Mouse (Mus musculus) liver, embryonic 16.5 days (tissue): ENCODE results near the gene Ndufs5. TPM values are rescaled to one million over a fixed set of nuclear protein-coding genes. Genes with fewer than 3 reads are reported as not detected.
A peak's percentile ranks its signal among the peaks of the same experiment; 100 is the strongest.

Experiments
- ATAC-seq: fragments of 200-750 bp; cut with Nextera tagmentation; 2 replicates; pipeline ENCODE4 v1.8.0; 2017; ENCODE audit warnings: low read depth, mild to moderate bottlenecking, moderate number of reproducible peaks, moderate library complexity
- H3K27ac ChIP-seq: fragments of 300-500 bp; sonication (generic); 2 replicates; pipeline ENCODE4 v1.5.1; 2014; ENCODE audit warnings: mild to moderate bottlenecking, low read length
- H3K27me3 ChIP-seq: fragments of 300-500 bp; sonication (generic); 2 replicates; pipeline ENCODE4 v1.6.1; 2014; ENCODE audit warnings: low read depth, low read length, mixed read lengths; ENCODE audit not compliant: control insufficient read depth, insufficient read depth
- H3K36me3 ChIP-seq: fragments of 300-500 bp; sonication (generic); 2 replicates; pipeline ENCODE4 v1.6.1; 2014; ENCODE audit warnings: mild to moderate bottlenecking; ENCODE audit not compliant: control insufficient read depth, insufficient read depth
- H3K4me1 ChIP-seq: fragments of 300-500 bp; sonication (generic); 2 replicates; pipeline ENCODE4 v1.6.1; 2014; ENCODE audit warnings: low read depth, low read length, mixed read lengths; ENCODE audit not compliant: control insufficient read depth
- H3K4me2 ChIP-seq: fragments of 300-500 bp; sonication (generic); 2 replicates; pipeline ENCODE4 v1.6.1; 2014; ENCODE audit warnings: low read depth, low read length, mixed read lengths
- H3K4me3 ChIP-seq: fragments of 300-500 bp; sonication (generic); 2 replicates; pipeline ENCODE4 v1.5.1; 2014; ENCODE audit warnings: low read depth, mild to moderate bottlenecking, low read length
- H3K9ac ChIP-seq: fragments of 300-500 bp; sonication (generic); 2 replicates; pipeline ENCODE4 v1.6.1; 2014; ENCODE audit warnings: low read depth, low read length
- H3K9me3 ChIP-seq: fragments of 300-500 bp; sonication (generic); replicated peaks from 2 replicates; pipeline ENCODE4 v1.6.1; 2016; ENCODE audit warnings: low read length; ENCODE audit not compliant: control insufficient read depth
- WGBS: fragments of 180-500 bp; shearing (Covaris S2); extraction: QIAGEN DNeasy Blood & Tissue Kit; methylation state at CpG from one replicate; pipeline ENCODE4 v1.1.7; 2014; ENCODE audit not compliant: insufficient replicate concordance; 5-methylcytosine and 5-hydroxymethylcytosine counted together
- polyA plus RNA-seq: library from polyadenylated mRNA; unstranded; fragments of >200 nt; fragmentation: Nextera tagmentation; extraction: Ambion mirVana; gene quantifications from 2 replicates; pipeline ENCODE4 v1.2.1, GENCODE M21; 2015

Ndufs5 gene
- polyA plus RNA-seq, 1 experiment from 2014 or later: 135 TPM

DNA sequence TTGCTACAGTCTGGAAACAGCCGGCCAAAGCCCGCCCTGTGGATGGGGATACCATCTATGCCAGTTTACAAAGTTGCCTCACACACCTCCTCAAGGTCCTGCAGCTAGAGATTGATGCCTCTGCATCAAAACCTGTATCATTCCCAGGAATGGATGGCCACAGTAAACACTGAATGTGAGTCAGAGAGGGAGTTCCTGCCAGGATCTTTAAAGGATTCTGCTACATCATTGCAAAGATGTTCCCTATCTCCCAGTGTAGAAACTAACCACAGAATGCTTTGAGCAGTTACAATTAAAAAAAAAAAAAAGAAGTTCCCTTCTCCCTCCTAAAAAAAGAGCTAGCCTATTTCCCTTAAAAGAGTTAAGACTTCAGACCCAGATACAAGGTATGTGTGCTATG lies 12.7 kb downstream of the Ndufs5 start:
- H3K4me3 ChIP-seq: no peak overlapping the region
- no peaks in the 10 kb centered on the region for H3K4me1 ChIP-seq
- WGBS: 69% methylated on average over 2 of the region's 2 CpGs
- H3K27ac ChIP-seq: no peak overlapping the region
- H3K36me3 ChIP-seq: no peaks in the 10 kb centered on the region
- no peak for ATAC-seq
- no peak overlapping the region for H3K9ac ChIP-seq
- H3K9me3 ChIP-seq: no peaks in the 10 kb centered on the region
- no peak overlapping the region for H3K4me2 ChIP-seq
- no peaks in the 10 kb centered on the region for H3K27me3 ChIP-seq

DNA sequence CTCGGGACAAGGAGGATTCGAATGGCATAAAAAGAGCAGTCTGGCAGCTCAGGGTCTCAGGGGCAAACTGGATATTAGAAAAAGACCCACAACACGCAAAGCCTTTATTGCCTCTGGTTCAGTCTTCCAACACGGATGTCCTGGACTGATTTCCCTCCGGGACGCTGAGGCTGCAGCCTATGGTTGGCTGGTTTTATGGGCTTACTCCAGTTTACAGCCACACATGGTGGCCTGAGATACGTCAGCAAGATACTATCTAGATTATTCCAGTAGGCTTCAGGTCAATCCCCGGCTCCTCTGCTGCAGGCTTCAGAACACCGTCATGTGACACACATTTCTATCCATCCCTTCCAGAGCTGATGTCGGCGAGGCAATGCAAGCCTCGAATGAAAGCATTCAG lies 24.6 kb downstream of the Ndufs5 start:
- ATAC-seq: no peak
- 70% methylated on average over 12 of the region's 12 CpGs for WGBS

GRCm38 (mm10) chr4:123692071-123692470 lies 25.9 kb downstream of the Ndufs5 start:
- Histone ChIP-seq H3K9ac (no peak overlapping the region), H3K4me3 (no peak overlapping the region), H3K27ac (no peak overlapping the region), H3K27me3 (peaks cover 14% of the 10 kb centered on the region), H3K36me3 (no peaks in the 10 kb centered on the region), H3K9me3 (no peaks in the 10 kb centered on the region), H3K4me2 (no peak overlapping the region), H3K4me1 (no peaks in the 10 kb centered on the region)
- 58% methylated on average over 3 of the region's 3 CpGs for WGBS
- ATAC-seq: no peak

More for the DNA sequence above, 24.6 kb downstream of the Ndufs5 start:
- no peaks in the 10 kb centered on the region for H3K9me3 ChIP-seq
- no peak overlapping the region for H3K4me2 ChIP-seq
- no peaks in the 10 kb centered on the region for H3K4me1 ChIP-seq
- no peak overlapping the region for H3K9ac ChIP-seq
- H3K27me3 ChIP-seq: peaks cover 4% of the 10 kb centered on the region; the same call in 1 of the 2 replicates
- no peak overlapping the region for H3K4me3 ChIP-seq
- H3K27ac ChIP-seq: no peak overlapping the region
- no peaks in the 10 kb centered on the region for H3K36me3 ChIP-seq

DNA sequence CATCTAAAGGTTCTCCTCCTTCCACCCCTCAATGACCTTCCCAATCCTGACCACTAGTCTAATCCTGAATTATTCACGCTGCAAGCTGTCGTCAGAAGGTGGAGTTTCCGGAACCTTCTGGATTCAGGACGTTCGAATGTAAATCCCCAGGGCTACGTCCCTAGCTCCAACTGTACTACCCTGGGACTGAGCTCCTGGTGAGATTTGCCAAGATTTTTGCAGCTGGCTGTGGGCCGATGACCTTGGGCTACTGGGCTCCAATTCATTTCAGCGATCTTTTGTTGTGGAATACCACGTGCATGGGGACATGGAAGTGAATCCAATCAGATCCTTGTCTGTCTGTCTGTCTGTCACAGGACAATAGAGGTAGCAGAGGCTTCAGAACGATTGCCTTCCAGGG lies 27.7 kb downstream of the Ndufs5 start:
- Histone ChIP-seq H3K27me3 (peaks cover 31% of the 10 kb centered on the region), H3K27ac (no peak overlapping the region), H3K9me3 (no peaks in the 10 kb centered on the region), H3K4me2 (no peak overlapping the region), H3K4me1 (no peaks in the 10 kb centered on the region), H3K36me3 (no peaks in the 10 kb centered on the region), H3K4me3 (no peak overlapping the region), H3K9ac (no peak overlapping the region)
- WGBS: 69% methylated on average over 10 of the region's 10 CpGs
- no peak for ATAC-seq

- Histone ChIP-seq H3K36me3 (no peaks in the 10 kb centered on the region), H3K4me2 (peak overlapping the region; percentile 73), H3K9ac (peak overlapping the region; percentile 37; the same call in 1 of the 2 replicates), H3K27ac (no peak overlapping the region; the same call in 1 of the 2 replicates), H3K4me1 (no peaks in the 10 kb centered on the region), H3K4me3 (peak overlapping the region; percentile 61), H3K9me3 (no peaks in the 10 kb centered on the region), H3K27me3 (peaks cover 42% of the 10 kb centered on the region)
- 0% methylated on average over 36 of the region's 89 CpGs for WGBS
- peak; percentile 81 for ATAC-seq
Measured at GRCm38 (mm10) chr4:123687025-123687781, 30.8 kb downstream of the Ndufs5 start.

- peaks cover 42% of the 10 kb centered on the region for H3K27me3 ChIP-seq
- H3K36me3 ChIP-seq: no peaks in the 10 kb centered on the region
- H3K9ac ChIP-seq: peak overlapping the region; percentile 37; the same call in 1 of the 2 replicates
- peak overlapping the region; percentile 73 for H3K4me2 ChIP-seq
- 3% methylated on average over 39 of the region's 56 CpGs for WGBS
- H3K9me3 ChIP-seq: no peaks in the 10 kb centered on the region
- no peak overlapping the region; the same call in 1 of the 2 replicates for H3K27ac ChIP-seq
- ATAC-seq: no peak
- no peaks in the 10 kb centered on the region for H3K4me1 ChIP-seq
- peak overlapping the region; percentile 61 for H3K4me3 ChIP-seq
Measured at GRCm38 (mm10) chr4:123686368-123687024, 31.5 kb downstream of the Ndufs5 start.

DNA sequence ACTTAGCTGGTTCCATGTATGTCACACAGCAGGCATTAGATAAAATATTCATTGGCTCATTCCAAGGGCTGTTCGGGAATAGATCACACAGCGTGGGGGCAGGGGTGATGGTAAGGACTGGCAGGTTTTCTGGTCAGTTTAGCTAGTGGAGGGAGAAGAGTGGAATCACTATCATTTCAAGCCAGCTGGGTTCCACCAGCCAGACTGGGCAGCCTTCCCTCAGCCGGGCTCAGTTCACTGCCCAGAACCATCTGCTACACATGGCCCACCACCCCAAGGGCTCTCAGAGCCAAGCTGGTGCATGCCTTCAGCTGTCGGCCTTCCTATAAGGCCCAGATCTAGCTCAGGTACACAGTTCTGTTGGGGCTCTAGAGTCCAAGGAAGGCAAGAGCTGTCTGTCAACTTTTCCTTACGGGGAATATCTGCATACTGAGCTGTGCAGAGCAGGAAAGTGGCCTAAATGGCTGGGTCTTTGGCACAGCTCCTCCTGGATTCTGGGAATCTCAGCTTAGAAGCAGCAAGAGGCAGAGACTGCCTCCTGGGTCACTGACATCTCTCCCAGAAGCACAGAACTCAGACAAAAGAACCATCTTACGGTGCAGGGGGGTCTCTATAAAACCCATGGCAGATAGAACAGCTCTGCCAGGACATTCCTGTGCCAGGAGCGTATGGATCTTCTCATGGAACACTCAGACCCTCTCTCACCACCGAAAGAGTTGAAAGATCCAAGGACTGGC lies 32.3 kb downstream of the Ndufs5 start:
- Histone ChIP-seq H3K9me3 (no peaks in the 10 kb centered on the region), H3K9ac (no peak overlapping the region), H3K27ac (no peak overlapping the region), H3K36me3 (no peaks in the 10 kb centered on the region), H3K4me1 (no peaks in the 10 kb centered on the region), H3K4me3 (no peak overlapping the region), H3K4me2 (no peak overlapping the region), H3K27me3 (peaks cover 42% of the 10 kb centered on the region)
- ATAC-seq: no peak
- 55% methylated on average over 8 of the region's 8 CpGs for WGBS

DNA sequence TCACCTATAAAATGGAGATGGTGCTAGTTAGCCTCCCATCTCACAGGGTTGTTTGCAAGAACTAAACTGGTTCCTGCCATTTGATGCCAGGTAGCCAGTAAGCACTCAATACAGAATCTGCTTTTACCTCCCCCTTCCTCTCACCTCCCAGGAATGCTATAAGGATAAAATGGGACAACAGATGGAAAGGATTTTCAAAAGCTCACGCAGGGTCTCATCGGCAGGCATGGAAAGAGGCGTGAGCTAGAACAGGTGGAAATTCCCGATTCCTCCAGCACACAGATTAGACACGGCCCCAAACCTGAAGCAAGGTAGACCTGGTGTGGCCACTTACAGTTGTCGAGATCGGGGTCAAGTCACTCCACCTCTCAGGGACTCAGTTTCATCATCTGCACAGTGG lies 33.0 kb downstream of the Ndufs5 start:
- Histone ChIP-seq H3K27ac (no peak overlapping the region), H3K4me2 (no peak overlapping the region), H3K4me3 (no peak overlapping the region), H3K36me3 (no peaks in the 10 kb centered on the region), H3K4me1 (no peaks in the 10 kb centered on the region), H3K9me3 (no peaks in the 10 kb centered on the region), H3K27me3 (peaks cover 39% of the 10 kb centered on the region), H3K9ac (no peak overlapping the region)
- ATAC-seq: no peak
- 69% methylated on average over 7 of the region's 7 CpGs for WGBS
